Mouse (Mus musculus) heart, adult 11 months (tissue): Measurements from ENCODE around the gene Smim22.
A peak's percentile ranks its signal among the peaks of the same experiment; 100 is the strongest.

Experiments
- DNase-seq: peaks from one replicate; pipeline ENCODE4 v3.0.0; 2022

The Smim22 gene

DNA sequence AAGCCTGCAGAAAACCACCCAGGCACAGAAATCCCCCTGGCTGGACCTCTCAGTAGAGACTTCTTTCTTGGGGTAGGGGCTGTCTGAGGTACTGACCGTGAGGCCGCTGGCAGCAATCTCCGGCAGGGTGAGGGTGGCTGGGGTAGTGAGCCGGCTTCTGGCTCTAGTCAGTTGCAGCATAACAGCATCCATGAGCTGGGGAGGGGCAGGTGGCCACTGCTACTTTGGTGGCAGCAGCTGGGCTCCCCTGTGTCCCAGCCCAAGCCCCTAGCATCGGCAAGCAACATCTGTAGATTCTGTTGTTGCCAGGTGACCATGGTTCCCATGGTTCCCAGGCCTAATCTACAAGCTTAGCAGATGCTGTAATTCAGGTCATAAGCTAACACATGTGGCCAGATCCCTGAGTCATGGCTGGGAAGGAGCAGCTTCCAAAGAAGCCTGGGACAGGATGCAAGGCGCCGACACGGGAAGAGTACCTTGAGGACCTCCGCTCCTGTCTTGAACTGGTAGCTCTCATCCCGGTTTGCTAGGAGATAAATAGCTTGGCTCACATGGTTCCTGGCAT, 3.4 kb downstream of the Smim22 start:
- peak; percentile 93 for DNase-seq

DNA sequence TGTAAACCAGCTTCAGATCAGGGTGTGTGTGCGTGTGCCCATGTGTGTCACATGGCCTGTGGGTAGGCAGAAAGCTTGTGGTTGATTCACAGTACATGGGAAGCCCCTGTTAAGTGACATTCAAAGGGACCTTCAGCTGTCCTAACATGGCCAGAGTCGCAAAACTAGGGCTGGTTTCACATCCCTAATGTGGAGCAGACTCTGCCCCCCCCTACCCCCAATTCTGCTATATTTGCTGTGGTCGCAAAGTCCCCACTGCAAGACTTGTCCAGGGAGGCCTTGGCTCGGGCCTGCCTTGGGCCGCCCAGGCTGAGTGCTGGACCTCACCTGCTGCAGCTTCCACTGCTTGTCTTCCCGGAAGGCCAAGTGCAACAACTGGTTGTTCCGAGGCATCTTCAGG, 4.2 kb downstream of the Smim22 start:
- DNase-seq: peak; percentile 92

DNA sequence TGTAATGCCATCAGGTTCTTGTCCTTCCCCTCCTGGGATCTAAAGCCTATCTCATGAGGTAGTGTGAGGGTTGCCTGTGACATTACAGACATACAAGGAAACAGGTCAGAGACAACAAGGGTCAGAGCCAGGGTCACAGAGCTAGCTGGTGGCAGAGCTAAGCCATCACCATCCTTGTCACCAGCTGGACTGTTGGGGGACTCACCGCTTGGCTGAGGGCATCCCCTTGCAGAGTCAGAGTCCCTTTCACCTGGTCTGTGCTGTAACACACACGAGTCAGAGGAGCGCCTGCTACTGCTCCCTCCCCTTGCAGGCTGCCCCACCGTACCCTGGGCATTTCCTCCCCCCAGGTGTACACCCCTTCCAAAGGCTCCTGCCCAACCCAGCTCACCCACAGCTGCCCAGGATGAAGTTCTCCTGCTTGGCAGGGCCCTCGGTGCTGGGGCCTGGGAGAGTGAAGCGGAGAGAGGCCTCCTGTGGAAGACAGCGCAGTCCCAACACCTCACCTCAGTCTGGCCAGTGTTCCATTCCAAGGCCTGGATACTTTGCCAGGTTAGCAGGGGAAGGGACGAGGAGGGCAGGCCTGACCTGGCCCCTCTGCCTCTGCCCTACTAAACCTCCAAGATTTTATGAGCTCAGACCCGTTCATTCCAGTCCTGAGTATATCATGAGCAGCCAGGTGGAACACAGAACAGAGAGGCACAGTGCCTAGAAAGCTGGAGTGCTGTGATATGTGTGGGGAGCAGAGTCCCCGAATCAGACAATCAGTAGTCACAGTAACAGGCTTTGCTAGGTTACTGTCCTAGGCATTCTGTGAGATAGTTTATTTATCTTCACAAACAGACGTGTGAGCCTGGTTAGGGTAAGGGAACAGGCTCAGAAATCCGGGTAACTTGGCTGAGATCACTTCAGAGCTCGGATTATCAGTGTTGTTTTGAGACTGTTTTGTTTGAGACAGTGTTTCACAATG, 5.2 kb downstream of the Smim22 start:
- DNase-seq: peak; percentile 92

DNA sequence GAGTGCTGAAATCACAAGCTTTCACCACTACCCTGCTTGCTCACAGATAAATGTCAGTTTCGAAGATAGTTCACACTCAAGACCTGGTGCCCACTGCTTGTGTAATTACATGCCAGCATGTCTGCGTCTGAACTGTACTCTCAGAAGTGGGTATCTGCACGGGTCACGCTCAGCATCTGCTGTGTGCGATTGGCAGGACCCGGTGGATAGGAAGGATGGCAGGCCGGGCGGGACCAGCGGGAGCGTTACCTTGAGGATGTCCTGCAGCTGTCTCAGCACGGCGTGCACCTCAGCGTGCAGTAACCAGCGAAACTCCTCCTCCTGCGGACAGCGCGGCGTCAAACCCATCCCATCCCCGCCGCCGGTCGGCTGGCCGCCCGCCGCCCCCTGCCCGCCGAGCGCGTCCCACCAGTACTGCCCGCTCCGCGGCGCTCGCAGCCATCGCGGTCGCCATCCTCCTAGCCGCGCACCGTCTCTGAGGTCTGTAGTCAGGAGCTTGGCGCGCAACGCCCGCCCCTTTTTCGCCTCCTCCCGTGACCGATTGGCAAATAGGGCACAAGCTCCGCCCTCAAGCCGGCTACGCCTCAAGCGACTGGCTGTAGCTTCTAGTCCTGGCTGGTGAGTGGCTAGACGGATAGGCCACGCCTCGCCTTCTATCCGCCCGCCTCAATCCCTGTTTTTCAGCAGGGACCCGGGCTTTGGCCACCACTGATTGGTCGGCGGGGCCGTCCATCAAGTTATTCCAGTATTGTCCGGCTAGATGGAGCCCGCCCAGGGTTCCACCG, 6.2 kb downstream of the Smim22 start, which contains the start of gene Rogdi:
Rogdi (minus strand) TSS at position 500 of the 785 bp plus-strand sequence.
- peak; percentile 100 for DNase-seq

DNA sequence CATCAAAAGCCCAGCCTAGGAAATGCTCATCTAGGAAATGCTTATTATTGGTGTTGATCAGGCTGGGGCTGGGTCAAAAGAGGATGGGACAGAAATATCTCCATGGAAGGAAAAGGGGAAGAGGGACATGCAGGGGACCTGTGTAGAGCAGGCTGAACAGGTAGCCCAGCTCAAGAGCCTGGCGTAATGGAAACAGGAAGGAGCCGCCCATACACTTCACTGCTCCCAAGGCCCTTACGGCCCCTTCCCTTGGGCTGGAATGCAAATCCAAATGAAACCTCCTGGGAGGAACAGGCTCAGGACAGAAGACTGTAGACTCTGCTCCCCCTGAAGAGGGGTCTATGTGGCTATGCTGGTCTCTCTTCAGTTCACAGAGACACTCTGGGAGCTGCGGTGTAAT, 7.5 kb downstream of the Smim22 start:
- DNase-seq: no peak

DNA sequence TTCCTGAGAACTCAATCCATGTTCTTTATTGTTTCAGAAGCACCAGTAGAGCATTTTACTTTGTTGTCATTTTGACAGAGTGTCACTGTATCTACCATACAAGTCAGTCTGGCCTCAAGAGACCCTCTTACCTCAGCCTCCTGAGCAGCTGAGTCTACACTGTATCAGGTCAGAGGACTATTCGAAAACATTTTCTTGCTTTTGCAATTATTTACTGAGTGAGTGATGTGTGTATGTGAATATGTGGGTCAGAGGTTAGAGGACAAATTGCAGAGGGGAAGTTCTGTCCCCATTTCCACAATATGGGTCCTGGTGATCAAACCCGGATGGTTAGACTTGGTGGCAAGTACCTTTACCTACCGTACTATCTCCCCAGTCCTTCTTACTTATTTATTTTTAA, 16.9 kb downstream of the Smim22 start:
- DNase-seq: no peak

DNA sequence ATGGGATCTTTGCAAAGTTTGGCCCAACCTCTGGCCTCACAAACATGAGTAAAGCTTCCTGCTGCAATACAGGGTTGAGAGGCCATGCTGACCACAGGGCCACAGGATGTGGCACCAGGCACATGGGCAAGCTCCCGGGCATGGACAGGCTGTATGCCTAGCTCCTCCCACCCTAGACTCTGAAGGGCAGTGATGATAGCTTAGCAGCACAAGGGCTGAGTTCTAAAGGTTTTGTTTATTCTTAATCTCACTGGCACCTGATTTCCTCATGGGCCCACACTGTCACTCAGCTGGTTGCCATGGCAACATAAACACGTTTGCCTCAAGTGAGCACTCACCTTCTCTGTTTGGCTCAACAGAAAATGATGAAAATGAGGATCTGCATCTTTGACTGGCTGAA, 22.8 kb downstream of the Smim22 start:
- DNase-seq: no peak

DNA sequence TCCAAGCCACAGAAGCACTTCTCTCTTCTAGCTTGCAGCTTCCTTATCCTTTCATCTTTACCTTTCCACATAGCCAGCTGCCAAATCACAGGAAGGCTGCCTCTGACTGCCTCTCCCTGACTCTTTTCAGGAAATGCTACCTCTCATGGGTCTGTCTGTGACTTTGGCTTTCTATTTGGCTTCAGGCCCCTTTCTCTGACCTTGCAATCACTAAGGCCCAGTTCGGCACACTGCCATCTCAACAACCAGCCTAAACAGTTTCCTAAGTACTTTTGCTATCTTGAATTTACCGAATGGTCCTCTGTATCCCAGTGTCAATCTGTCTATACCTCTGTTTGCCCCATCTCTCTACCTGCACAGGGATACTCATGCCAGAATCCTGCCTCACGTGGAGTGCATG, 28.5 kb downstream of the Smim22 start:
- no peak for DNase-seq

DNA sequence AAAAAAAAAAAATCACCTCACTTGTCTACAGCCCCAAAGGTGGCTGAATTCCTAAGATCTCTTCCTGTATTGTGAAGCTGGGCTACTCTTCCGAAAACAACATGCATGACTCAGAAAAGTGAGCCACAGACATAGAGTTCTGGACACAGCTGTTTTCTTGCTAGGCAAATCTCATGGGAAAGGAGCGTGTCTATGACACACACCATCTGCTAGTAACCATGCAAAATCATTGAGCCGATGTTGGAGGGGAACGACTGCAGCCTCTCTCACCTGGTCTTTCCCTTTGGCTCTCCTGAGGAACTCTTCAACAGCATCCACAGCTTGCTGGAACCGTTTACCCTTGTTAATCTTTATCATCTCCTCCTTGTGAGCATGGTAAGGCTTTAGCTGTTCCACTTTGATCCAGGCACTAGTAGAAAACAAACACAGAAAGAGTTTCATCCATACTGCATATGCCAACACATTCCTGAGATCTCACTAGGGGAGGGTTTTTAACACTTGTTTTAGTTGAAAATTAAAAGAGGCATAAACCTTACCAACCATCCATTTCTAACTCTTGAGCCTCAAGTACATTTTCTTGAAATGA, 29.7 kb downstream of the Smim22 start:
- peak; percentile 96 for DNase-seq

DNA sequence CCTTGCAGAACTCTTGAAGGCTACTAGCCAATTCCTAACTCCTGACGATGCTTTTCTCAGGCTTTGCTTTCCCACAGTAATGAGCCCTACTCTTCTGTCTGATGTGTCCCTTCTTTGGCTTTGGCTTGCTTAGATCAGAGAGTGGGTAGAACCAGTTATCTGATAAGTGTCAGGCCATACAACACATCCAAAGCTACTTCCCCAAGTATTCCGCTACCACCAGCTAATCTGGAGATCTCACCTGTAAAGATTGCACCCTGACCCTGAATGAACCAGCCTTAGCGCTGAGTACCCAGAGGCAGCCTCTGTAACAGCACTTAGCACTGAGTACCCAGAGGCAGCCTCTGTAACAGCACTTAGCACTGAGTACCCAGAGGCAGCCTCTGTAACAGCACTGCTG, 38.2 kb downstream of the Smim22 start:
- DNase-seq: no peak

DNA sequence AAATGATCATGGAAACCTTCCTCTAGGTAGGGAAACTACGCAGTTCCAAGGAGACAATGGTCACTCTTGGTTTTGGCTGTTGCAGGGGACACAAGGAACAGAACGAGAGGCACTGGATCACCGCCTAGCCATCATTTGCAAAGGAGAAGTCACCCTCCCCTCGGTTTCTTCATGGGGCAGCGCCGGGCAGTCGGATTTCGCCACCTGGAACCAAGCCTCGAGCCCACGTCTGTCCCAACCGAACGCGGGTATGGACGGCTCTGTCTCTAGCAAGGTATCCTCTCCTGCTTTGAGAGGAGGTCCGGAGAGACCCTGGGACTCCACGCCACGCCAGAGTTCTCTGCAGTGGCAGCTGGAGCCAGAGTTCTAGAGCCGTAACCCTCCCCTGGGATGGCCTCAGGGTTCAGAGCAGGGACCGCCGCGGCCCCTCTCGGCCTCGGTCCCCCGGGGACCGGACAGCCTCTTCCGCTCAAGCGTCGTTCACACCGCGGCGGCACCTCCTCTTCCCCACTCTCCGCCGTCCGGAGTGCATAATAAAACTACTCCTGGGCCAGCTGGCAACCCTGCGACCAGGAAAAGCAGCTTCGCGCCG, 42.2 kb downstream of the Smim22 start:
- no peak for DNase-seq

DNA sequence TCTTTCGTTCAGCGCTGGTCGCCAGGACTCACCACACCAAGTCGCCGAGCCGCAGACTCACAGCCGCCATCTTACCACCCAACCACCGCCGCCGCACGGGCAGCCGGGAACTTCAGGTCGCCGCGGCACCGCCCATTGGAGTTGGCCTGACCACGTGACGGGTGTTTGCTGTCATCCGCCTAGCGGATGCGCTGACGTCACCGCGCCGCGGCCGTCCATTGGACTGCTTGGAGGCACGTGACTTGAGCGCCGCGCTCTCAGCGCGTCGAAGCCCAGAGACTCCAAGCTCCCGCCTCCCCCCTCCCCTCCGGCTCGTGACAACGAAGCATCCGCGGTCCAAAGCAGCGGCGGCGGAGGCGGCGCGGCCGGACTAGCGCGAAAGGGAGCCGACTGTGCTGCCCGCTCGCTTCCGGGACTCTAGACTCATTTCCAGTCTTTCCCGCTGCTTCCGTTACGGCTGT, 42.7 kb downstream of the Smim22 start, which contains the start of the genes Glyr1 and Ubn1:
Glyr1 (minus strand) TSS at position 90 of the 461 bp plus-strand sequence.
Ubn1 (plus strand) TSS at position 284 of the 461 bp plus-strand sequence.
- DNase-seq: peak; percentile 100

DNA sequence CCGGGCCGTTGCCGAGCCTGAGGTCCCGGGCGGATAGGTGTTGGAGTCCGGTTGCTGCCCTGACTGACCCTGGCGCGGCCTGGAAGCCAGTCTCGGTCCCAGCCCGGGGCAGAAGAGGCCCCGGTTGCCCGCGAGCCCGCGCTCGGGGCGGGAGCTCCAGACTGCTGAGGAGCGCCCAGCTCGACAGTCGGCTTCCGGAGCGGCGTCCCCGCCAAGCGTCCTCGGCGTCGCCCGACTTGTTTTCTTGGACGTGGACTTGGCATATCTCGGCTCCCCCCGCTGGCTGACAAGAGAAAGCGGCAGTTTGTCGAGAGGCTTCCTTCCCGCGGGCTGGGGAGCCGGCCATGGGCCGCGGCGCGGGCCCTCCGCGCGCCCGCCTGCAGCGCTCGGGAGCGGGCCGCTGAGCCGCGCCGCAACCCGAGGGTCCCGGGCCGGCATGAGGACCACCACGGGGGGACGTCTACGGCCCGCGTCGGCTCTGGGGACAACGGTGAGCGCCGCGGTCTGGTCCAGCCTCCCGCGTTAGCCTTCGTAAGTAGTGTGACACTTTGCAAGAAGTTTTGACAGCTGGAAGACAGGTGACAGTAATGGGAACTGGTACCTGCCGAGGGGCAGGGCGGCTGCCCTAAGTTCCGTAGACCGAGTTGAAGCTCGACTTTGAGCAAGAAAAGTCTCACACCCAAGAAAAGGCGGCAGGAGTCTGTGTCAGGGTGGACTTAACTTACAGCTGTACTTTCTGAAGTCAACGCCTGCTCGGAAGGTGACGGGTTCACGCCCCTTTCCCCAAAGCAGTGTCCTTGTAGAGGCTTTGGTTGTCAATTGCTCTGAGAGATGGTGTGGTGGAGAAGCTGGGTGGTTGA, 43.4 kb downstream of the Smim22 start:
- no peak for DNase-seq
